22 mouse cellular contexts compared by ENCODE assay signal in the genomic region with DNA sequence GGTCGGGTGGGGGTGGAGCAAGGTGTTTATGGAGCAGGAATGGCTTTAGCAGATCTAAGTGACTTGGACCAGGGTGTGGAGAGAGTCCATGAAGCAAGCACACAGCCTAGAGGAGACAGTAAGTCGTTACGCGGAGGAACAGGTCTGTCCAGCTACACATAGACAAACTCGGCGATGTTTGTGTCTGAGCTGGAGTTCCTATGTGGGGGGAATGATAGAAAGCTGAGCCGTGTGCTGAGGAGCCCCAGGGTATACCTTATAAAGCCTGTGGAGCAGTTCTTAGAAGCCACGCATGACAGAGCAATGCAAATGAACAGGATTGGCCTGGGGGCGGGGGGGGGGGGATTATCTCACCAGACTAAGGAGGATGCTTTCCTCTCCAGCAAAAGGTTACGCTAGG. TPM values are rescaled to one million over a fixed set of nuclear protein-coding genes. Genes with fewer than 3 reads are reported as not detected.
"Had no signal": no experiment of that assay in that cellular context is flagged by ENCODE, and none has a peak within 500 bp of the region (broad histone marks: within the 10 kb centered on the region; RNA-seq: fewer than 3 reads in every experiment).

No protein-coding gene starts in this region.

- H3K27ac ChIP-seq: midbrain, embryonic 10.5 days; midbrain, embryonic 12.5 days; neural tube, embryonic 13.5 days; neural tube, embryonic 15.5 days had no signal

- ATAC-seq: midbrain, embryonic 16.5 days had no signal

- H3K9me3 ChIP-seq: midbrain, embryonic 10.5 days; midbrain, embryonic 12.5 days; neural tube, embryonic 13.5 days; neural tube, embryonic 15.5 days had no signal

- H3K36me3 ChIP-seq: midbrain, embryonic 10.5 days; midbrain, embryonic 12.5 days; neural tube, embryonic 13.5 days; neural tube, embryonic 15.5 days had no signal

- H3K4me2 ChIP-seq: lung, embryonic 14.5 days; midbrain, embryonic 12.5 days; neural tube, embryonic 13.5 days; neural tube, embryonic 15.5 days had no signal

- DNase-seq: lung, adult 18-20 months; lung, embryonic 14.5 days; lung, postnatal 10 days; lung, postnatal 4 days; midbrain, embryonic 14.5 days; right cerebral cortex, adult 18-20 months; right cerebral cortex, postnatal 25 days; right cerebral cortex, postnatal 4 days; spleen, adult 18-20 months; thymus, adult 2 months; thymus, postnatal 25 days; thymus, postnatal 4 days had no signal

- H3K4me3 ChIP-seq: midbrain, embryonic 10.5 days; midbrain, embryonic 12.5 days; myocyte; neural tube, embryonic 13.5 days; neural tube, embryonic 15.5 days had no signal

- H3K4me1 ChIP-seq: midbrain, embryonic 12.5 days; neural tube, embryonic 13.5 days; neural tube, embryonic 15.5 days had no signal

- H3K9ac ChIP-seq: lung, embryonic 14.5 days; midbrain, embryonic 12.5 days; neural tube, embryonic 13.5 days; neural tube, embryonic 15.5 days had no signal

RNA-seq across cellular contexts. Expression of a gene that starts 14.2 kb away (rescaled TPM):
- total RNA-seq: megakaryocyte-erythroid progenitor cell, adult 5-6 weeks had no signal
- polyA plus RNA-seq: liver, embryonic 16.5 days; lung, embryonic 14.5 days; midbrain, embryonic 10.5 days; midbrain, embryonic 12.5 days; neural tube, embryonic 11.5 days; testis, adult 2 months had no signal
